Mouse (Mus musculus) liver, postnatal 0 days (tissue): Measurements from ENCODE around the gene Nrxn2. TPM values are rescaled to one million over a fixed set of nuclear protein-coding genes. Genes with fewer than 3 reads are reported as not detected.

ENCODE experiments used
- ATAC-seq: fragments of 200-750 bp; cut with Nextera tagmentation; 2 replicates; pipeline ENCODE4 v1.8.0; 2017; ENCODE audit warnings: mild to moderate bottlenecking, moderate library complexity
- DNase-seq: peaks from one replicate; pipeline ENCODE4 v3.0.0-alpha.2; 2016
- H3K27ac ChIP-seq: fragments of 300-500 bp; sonication (generic); 2 replicates; pipeline ENCODE4 v1.5.1; 2014; ENCODE audit warnings: antibody characterized with exemption, moderate library complexity, mild to moderate bottlenecking, low read depth
- H3K27me3 ChIP-seq: fragments of 300-500 bp; sonication (generic); 2 replicates; pipeline ENCODE4 v1.6.1; 2014; ENCODE audit warnings: low read length, control low read depth, mixed read lengths; ENCODE audit not compliant: insufficient read depth
- H3K36me3 ChIP-seq: fragments of 300-500 bp; sonication (generic); replicated peaks from 2 replicates; pipeline ENCODE4 v1.6.1; 2014; ENCODE audit warnings: mild to moderate bottlenecking, control low read depth, low read length, moderate library complexity, mixed read lengths; ENCODE audit not compliant: insufficient read depth
- H3K4me1 ChIP-seq: fragments of 300-500 bp; sonication (generic); 2 replicates; pipeline ENCODE4 v1.6.1; 2014; ENCODE audit warnings: antibody characterized with exemption, mild to moderate bottlenecking, control low read depth; ENCODE audit not compliant: insufficient read depth
- H3K4me2 ChIP-seq: fragments of 300-500 bp; sonication (generic); 2 replicates; pipeline ENCODE4 v1.6.1; 2014; ENCODE audit warnings: low read depth, mild to moderate bottlenecking, low read length, moderate library complexity, mixed read lengths
- H3K4me3 ChIP-seq: fragments of 300-500 bp; sonication (generic); 2 replicates; pipeline ENCODE4 v1.5.1; 2014; ENCODE audit warnings: low read depth, low read length
- H3K9ac ChIP-seq: fragments of 300-500 bp; sonication (generic); replicated peaks from 2 replicates; pipeline ENCODE4 v1.6.1; 2014; ENCODE audit warnings: mild to moderate bottlenecking, moderate library complexity
- H3K9me3 ChIP-seq: fragments of 300-500 bp; sonication (generic); 2 replicates; pipeline ENCODE4 v1.6.1; 2016; ENCODE audit warnings: mild to moderate bottlenecking, control low read depth, low read length, mixed read lengths
- CTCF ChIP-seq: sonication (generic); IDR thresholded peaks from 2 replicates; pipeline ENCODE4 v1.5.1; 2016; ENCODE audit warnings: antibody characterized with exemption, low read depth
- EP300 ChIP-seq: IDR thresholded peaks from 2 replicates; pipeline ENCODE4 v1.6.1; 2016; ENCODE audit warnings: antibody characterized with exemption, low read depth, mild to moderate bottlenecking
- WGBS: fragments of 180-500 bp; shearing (Covaris S2); extraction: QIAGEN DNeasy Blood & Tissue Kit; methylation state at CpG from one replicate; pipeline ENCODE4 v1.1.7; 2014; ENCODE audit not compliant: insufficient replicate concordance; 5-methylcytosine and 5-hydroxymethylcytosine counted together
- polyA plus RNA-seq: library from polyadenylated mRNA; unstranded; fragments of >200 nt; fragmentation: Nextera tagmentation; extraction: Ambion mirVana; gene quantifications from 2 replicates; pipeline ENCODE4 v1.2.1, GENCODE M21; 2015

Gene Nrxn2
- polyA plus RNA-seq, 1 experiment from 2014 or later = 0.97 TPM

DNA sequence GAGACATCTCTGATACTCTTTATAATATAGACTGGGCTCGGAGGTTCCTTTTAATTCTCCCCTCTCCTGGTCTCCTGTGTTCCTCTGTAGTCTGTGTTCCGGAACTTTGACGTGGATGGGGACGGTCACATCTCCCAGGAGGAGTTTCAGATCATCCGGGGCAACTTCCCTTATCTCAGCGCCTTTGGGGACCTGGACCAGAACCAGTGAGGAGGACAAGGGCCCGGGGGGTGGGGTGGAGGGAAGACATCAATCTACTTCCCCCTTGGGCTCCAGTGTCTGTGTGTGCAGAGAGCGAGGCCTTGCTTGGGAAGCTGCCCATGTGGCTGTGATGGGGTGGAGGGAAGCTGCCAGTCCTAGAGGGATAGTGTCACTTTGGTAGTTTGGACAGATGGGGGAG is 9.8 kb upstream of the Nrxn2 start:
- TF ChIP-seq EP300 = no peak
- no peak for TF ChIP-seq CTCF
- Histone ChIP-seq H3K9ac (no peak overlapping the region), H3K4me3 (no peak overlapping the region), H3K9me3 (no peaks in the 10 kb centered on the region), H3K27me3 (no peaks in the 10 kb centered on the region), H3K4me1 (peaks cover 3% of the 10 kb centered on the region), H3K27ac (no peak overlapping the region), H3K36me3 (peaks cover 15% of the 10 kb centered on the region), H3K4me2 (no peak overlapping the region)
- WGBS = 48% methylated on average over 8 of the region's 8 CpGs
- no peak for DNase-seq
- ATAC-seq = 0 out of 2 replicates have a peak, but pooled peaks have one; percentile 29

DNA sequence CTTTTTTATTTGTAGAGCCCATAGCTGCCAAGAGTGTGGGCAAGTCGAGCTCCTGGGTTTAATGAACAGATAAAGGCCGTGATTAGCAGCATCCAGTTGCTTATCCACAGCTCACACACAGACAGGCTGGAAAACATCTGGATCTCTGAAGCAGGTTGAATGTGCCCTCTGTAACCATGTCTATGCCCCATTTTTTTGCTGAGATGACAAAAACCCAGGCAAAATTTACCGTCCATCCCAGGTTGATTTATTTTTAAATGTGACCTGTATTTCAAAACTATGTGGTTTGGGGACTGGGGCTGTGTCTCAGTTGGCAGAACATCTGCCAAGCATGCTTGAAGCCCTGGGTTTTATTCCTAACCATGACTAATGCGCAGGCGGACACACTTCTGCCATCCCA is 9.4 kb upstream of the Nrxn2 start:
- peaks cover 3% of the 10 kb centered on the region for H3K4me1 ChIP-seq
- DNase-seq (no peak), ATAC-seq (no peak)
- TF ChIP-seq EP300 = no peak
- no peak for TF ChIP-seq CTCF
- no peak overlapping the region for H3K4me2 ChIP-seq
- H3K9ac ChIP-seq = no peak overlapping the region
- peaks cover 15% of the 10 kb centered on the region for H3K36me3 ChIP-seq
- no peaks in the 10 kb centered on the region for H3K9me3 ChIP-seq
- no peaks in the 10 kb centered on the region for H3K27me3 ChIP-seq
- H3K27ac ChIP-seq = no peak overlapping the region
- no peak overlapping the region for H3K4me3 ChIP-seq
- WGBS = 64% methylated on average over 5 of the region's 5 CpGs

DNA sequence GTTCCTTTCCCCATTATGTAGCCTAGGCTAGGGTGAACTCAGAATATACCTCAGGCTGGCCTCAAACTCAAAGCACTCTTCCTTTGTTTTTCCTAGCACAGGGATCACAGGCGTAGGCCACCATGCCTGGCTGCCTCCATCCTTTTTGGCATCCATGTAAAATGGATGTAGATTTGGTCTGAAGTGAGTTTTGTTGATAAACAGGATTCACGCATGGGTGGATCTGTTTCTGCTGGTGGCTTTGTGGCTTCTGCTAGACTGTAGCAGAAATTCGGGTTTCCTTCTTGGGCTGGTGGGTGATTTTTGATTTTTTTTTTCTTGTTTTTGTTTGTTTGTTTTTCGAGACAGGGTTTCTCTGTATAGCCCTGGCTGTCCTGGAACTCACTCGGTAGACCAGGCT is 8.6 kb upstream of the Nrxn2 start:
- Histone ChIP-seq H3K9me3 (no peaks in the 10 kb centered on the region), H3K36me3 (peaks cover 13% of the 10 kb centered on the region), H3K9ac (no peak overlapping the region), H3K27me3 (no peaks in the 10 kb centered on the region), H3K27ac (no peak overlapping the region), H3K4me1 (peaks cover 3% of the 10 kb centered on the region), H3K4me3 (no peak overlapping the region), H3K4me2 (no peak overlapping the region)
- WGBS = 68% methylated on average over 5 of the region's 5 CpGs
- no peak for TF ChIP-seq CTCF
- no peak for TF ChIP-seq EP300
- no peak for ATAC-seq
- DNase-seq = no peak

DNA sequence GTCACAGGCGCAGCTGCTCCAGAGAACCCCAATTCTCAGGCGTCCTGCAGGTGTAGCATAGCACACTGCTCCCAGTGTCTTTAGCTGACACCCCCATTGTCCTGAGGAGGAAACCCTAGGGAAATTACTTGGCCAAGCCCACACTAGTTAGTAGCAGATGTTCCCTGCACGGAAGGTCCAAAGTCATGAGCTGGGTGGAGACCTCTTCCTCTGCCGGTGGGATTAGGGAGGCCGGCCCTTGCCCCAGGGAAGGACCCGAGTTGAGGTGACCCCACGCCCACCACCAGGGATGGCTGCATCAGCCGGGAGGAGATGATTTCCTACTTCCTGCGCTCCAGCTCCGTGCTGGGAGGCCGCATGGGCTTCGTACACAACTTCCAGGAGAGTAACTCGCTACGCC is 5.7 kb upstream of the Nrxn2 start:
- Histone ChIP-seq H3K4me2 (no peak overlapping the region), H3K4me3 (no peak overlapping the region), H3K9me3 (no peaks in the 10 kb centered on the region), H3K9ac (no peak overlapping the region), H3K36me3 (peaks cover 6% of the 10 kb centered on the region; the same call in 1 of the 2 replicates), H3K27ac (no peak overlapping the region), H3K4me1 (peaks cover 5% of the 10 kb centered on the region; the same call in 1 of the 2 replicates), H3K27me3 (peaks cover under 1% of the 10 kb centered on the region)
- DNase-seq = no peak
- ATAC-seq = no peak
- 77% methylated on average over 14 of the region's 14 CpGs for WGBS
- TF ChIP-seq EP300 = no peak
- no peak for TF ChIP-seq CTCF

DNA sequence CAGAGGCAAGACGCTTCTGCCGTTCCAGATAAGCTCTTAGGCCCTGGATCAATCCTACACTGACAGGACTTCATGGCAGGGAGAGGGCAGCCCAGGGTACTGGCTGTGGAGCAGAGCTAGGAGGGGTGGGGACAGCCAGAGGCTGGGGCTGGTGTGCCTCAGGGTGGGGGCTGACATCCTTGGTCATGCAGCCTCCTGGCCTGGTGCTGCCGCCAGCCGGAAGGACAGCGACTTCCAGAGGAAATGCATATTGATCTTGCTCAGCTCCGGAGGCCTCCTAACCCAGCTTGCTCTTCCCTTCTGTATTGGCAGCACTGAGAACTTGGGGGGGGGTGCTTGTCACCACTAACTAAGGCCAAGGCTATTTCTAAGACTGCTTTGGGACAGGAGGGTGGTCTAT is 3.1 kb upstream of the Nrxn2 start:
- WGBS = 18% methylated on average over 6 of the region's 6 CpGs
- Histone ChIP-seq H3K9me3 (no peaks in the 10 kb centered on the region), H3K27ac (no peak overlapping the region), H3K4me1 (peaks cover 6% of the 10 kb centered on the region; the same call in 1 of the 2 replicates), H3K36me3 (no peaks in the 10 kb centered on the region; the same call in 1 of the 2 replicates), H3K4me3 (no peak overlapping the region), H3K9ac (no peak overlapping the region), H3K4me2 (no peak overlapping the region), H3K27me3 (peaks cover 25% of the 10 kb centered on the region)
- no peak for DNase-seq
- no peak for TF ChIP-seq EP300
- TF ChIP-seq CTCF = 0 out of 2 replicates have a peak, but pooled peaks have one; percentile 16
- peak; percentile 9; the same call in 1 of the 2 replicates for ATAC-seq

DNA sequence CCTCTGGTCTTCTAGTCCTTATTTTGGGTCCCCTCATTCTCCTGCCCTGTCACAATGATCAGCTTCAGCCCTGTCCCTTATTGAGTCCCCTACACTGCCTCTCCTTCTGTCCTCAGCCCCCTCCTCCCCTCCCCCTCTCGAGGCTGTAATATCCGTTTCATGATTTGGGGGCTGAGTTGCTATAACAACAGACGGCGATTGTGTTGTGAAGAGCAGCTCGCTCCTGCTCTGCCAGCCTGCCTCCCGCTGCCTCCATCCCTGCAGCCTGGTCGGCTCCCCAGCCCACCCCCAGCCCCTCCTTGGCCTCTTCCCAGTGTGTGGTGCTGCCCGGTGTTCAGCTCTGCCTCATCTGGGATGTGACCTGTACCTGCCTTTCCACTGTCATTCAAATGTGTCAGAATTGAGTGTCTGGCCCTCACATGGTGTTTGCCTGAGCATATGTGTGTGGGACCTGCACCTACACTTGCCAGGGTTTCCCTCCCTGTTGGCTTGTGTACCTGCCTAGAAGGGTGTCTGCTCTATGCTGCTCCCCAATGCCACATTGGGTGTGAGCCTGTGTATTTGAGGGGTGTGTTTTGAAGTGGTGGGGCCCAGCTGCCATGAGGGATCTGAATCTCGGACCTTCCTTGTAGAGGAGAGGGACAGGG is 2.3 kb upstream of the Nrxn2 start:
- ATAC-seq = no peak
- peaks cover 33% of the 10 kb centered on the region for H3K27me3 ChIP-seq

More for the DNA sequence above, 2.3 kb upstream of the Nrxn2 start:
- 36% methylated on average over 9 of the region's 9 CpGs for WGBS
- no peak overlapping the region for H3K4me3 ChIP-seq
- TF ChIP-seq CTCF = no peak
- TF ChIP-seq EP300 = no peak
- no peaks in the 10 kb centered on the region; the same call in 1 of the 2 replicates for H3K36me3 ChIP-seq
- no peak overlapping the region for H3K4me2 ChIP-seq
- H3K27ac ChIP-seq = no peak overlapping the region
- peaks cover 6% of the 10 kb centered on the region; the same call in 1 of the 2 replicates for H3K4me1 ChIP-seq
- no peak for DNase-seq
- H3K9ac ChIP-seq = no peak overlapping the region
- H3K9me3 ChIP-seq = no peaks in the 10 kb centered on the region
